Mouse (Mus musculus) left cerebral cortex, postnatal 25 days (tissue): ENCODE measurements at regions not wholly inside any gene's neighbourhood (a gene's known extent, or its start where the extent isn't known, plus 50 kb on each side); places are given as distances from the start of the nearest gene placed in this dataset.
"Not testable (repeated sequence)": the region's sequence is repeated elsewhere in the genome, so short reads cannot be mapped to it uniquely, and the experiment has no call there.

Experiments used
- DNase-seq, 2 experiments: peaks; one replicate each; pipeline ENCODE4 v3.0.0; 2022; ENCODE audit warnings: low spot score in 2 of 2, mixed read lengths in 1 of 2
- intact Hi-C: fragments of 180-260 bp; cut with DNase I; formaldehyde crosslinking; loops from one replicate; pipeline ENCODE4 v1.15.1; 2025

- no peak for DNase-seq
- intact Hi-C loops, result no loop called here
These were observed 133.0 kb upstream of the Plcb4 start for GRCm38 (mm10) chr2:135525779-135526178.

DNA sequence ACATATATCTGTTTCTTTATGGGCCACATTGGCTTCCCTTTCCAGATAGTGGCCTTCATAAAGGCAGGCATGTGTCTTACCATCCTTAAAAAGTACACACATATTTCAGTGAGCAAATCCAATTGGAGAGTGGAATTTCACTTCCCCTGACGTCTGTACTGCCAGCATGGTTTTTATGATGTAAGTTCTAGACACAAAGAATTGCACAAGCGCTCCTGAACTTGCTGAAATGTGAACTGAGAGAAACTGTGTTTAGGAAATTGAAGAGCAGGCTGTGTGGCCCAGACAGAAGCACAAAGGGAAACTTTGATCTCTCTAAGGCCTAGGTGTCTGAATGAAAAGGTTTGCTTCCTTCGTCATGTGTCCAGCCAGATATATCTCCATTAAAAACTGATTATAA lies 129.2 kb upstream of the Plcb4 start:
- no peak for DNase-seq
- intact Hi-C loops, result no loop called here

DNA sequence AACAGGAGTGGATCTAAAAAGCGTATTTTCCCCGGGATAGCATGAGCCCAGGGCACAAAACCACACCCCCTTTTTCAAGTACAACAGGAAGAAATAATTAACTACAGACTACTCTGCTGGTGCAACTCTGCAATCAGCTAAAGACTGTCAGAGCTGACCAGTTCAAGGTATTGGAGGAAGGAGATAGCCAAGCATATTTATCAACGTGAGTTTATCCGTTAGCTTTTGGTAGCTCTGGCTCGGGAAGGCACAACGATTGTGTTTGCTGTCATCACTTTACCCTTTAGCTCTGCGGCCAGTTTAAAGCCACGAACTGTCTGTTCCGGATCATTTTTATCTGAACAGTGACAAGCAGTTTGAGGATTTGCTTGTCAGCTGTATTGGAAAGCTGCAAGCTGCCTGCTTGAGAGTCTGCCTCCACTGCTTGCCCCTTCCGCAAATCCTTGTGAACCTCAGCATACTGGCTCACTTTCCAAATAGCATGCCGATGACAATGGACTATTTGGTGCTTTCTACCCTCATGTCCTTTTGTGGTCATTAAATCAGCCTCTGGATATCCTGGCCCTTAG lies 122.4 kb upstream of the Plcb4 start:
- DNase-seq, result no peak
- intact Hi-C loops, result no loop called here

DNA sequence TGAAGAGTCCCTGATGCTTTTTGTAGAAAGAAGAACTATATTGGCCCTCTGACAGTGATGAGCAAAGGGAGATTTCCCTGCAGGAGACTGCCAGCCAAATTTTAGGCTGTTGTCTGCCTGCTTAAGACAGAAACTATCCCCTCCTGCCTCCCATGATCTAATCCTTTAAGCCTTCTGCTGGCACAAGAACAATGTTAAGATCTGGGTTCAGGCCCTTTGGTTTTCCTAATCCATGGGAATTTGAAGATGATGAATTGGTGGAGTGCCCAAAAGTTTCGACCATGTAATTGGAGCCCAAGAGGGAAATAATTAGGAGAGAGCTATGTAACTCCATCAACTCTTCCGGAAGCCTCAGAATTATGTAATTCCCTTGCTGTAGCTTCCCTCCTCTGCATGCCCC lies 120.8 kb upstream of the Plcb4 start:
- intact Hi-C loops, result no loop called here
- no peak for DNase-seq

GRCm38 (mm10) chr2:135541058-135541457 lies 117.8 kb upstream of the Plcb4 start:
- DNase-seq, result peak; percentile 32 to 64
- intact Hi-C loops, result no loop called here

GRCm38 (mm10) chr2:135541930-135542329 lies 116.9 kb upstream of the Plcb4 start:
- intact Hi-C loops, result no loop called here
- no peak for DNase-seq

GRCm38 (mm10) chr2:135544882-135545281 lies 113.9 kb upstream of the Plcb4 start:
- intact Hi-C loops, result no loop called here

GRCm38 (mm10) chr2:135547966-135548365 lies 110.8 kb upstream of the Plcb4 start:
- DNase-seq, result no peak
- intact Hi-C loops, result no loop called here

More at GRCm38 (mm10) chr2:135544882-135545281, 113.9 kb upstream of the Plcb4 start:
- no peak for DNase-seq

- no peak for DNase-seq
- intact Hi-C loops, result no loop called here
These were observed 105.8 kb upstream of the Plcb4 start for GRCm38 (mm10) chr2:135553031-135553430.

DNA sequence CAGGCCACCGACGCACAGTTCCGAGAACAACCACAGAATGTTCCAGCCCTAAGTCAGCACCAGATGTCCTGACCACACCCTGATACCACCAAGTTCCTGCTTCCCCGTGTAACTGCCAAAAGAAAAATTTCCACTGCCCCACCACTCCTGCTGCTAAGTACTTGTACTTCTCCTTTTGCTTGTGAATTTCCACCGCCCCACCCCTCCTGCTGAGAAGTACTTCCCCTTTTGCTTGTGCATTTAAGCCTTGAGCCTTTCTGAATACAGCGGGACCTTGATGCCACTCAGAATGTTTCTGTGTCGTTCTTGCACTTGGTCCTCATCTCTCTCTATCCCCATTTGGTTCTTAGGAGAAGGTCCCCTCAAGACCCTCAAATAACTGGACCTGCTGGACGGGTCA lies 100.8 kb upstream of the Plcb4 start:
- DNase-seq, result not testable (repeated sequence)
- intact Hi-C loops, result loop anchor here (5.0 kb wide), 1 partner anchor 99 kb away; the partner anchor contains the start of gene Plcb4

- intact Hi-C loops, result loop anchor here (5.0 kb wide), 1 partner anchor 98 kb away; the partner anchor contains the start of gene Plcb4
- no peak for DNase-seq
These were observed 99.5 kb upstream of the Plcb4 start for GRCm38 (mm10) chr2:135559328-135559727.

GRCm38 (mm10) chr2:135559933-135560710 lies 98.7 kb upstream of the Plcb4 start:
- intact Hi-C loops, result loop anchor here (5.0 kb wide), 1 partner anchor 97 kb away; the partner anchor contains the start of gene Plcb4
- no peak for DNase-seq

GRCm38 (mm10) chr2:135560856-135561255 lies 98.0 kb upstream of the Plcb4 start:
- intact Hi-C loops, result no loop called here
- no peak for DNase-seq

GRCm38 (mm10) chr2:135561716-135562115 lies 97.1 kb upstream of the Plcb4 start:
- intact Hi-C loops, result no loop called here
- no peak for DNase-seq

GRCm38 (mm10) chr2:135562140-135562890 lies 96.5 kb upstream of the Plcb4 start:
- intact Hi-C loops, result no loop called here
- peak; percentile 16 to 79 for DNase-seq

GRCm38 (mm10) chr2:135564231-135564630 lies 94.6 kb upstream of the Plcb4 start:
- no peak for DNase-seq
- intact Hi-C loops, result no loop called here

GRCm38 (mm10) chr2:135568350-135568749 lies 90.5 kb upstream of the Plcb4 start:
- no peak for DNase-seq
- intact Hi-C loops, result no loop called here

GRCm38 (mm10) chr2:135571599-135571998 lies 87.2 kb upstream of the Plcb4 start:
- intact Hi-C loops, result no loop called here
- no peak for DNase-seq

DNA sequence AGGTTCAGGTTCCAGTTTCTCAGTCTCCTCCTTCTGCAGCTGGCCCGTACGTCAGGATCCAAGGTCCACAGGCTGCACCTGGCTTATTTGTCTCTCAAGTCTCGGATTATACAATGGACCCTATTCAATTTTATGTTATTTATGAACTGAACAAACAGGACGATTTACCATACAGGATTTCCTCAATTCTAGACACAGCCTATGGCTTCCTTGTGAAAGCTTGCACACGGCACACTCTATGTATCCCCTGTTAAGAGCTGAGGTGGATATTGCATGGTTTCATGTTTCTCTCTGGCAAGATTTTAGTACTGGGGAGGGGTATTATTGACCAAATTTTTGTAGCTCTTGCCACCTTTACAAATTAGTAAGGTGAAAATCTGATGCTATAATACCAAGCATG lies 81.6 kb upstream of the Plcb4 start:
- no peak for DNase-seq
- intact Hi-C loops, result no loop called here

- DNase-seq, result peak in 1 of 2 experiments; percentile 6
- intact Hi-C loops, result no loop called here
These were observed 80.7 kb upstream of the Plcb4 start for GRCm38 (mm10) chr2:135578135-135578534.
